In the genomic region with DNA sequence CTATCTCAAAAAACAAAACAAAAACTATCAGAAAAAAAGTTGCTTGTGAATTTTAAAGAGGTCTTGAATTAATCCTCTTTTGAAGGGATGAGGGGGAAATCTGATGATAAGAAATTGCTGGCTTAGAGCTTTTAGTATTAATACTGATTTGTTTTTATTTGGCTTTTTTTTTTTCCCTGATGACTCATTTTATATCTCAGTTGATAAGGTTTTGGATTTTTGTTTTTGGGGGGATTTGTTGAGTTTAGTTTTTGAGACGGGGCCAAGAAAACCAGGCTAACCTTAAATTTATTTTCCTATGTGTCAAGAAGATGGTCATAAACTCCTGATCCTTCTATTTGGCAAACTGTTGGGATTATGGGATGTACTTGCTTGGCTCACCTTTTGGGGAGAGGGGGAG, we compare ENCODE assay signal across 8 mouse cellular contexts. TPM values are rescaled to one million over a fixed set of nuclear protein-coding genes. Genes with fewer than 3 reads are reported as not detected.
DNase-seq lines count a peak whose midpoint lies in the region; ATAC-seq and TF ChIP-seq lines count a peak whose summit lies in the region.
"Had no signal": no experiment of that assay in that cellular context is flagged by ENCODE, and none has a peak within 500 bp of the region (broad histone marks: within the 10 kb centered on the region; RNA-seq: fewer than 3 reads in every experiment).

No protein-coding gene starts in this region.

- no peak for DNase-seq in layer of hippocampus, adult 2 months (ENCODE audit: low spot score in 2 of 2)
- DNase-seq in layer of hippocampus, adult 9-11 months: no peak
- no peak for DNase-seq in embryonic facial prominence, embryonic 14.5 days (ENCODE audit: low spot score)
- no peak for DNase-seq in intestine, embryonic 14.5 days (ENCODE audit: low spot score)
- no peak for DNase-seq in frontal cortex, postnatal 14 days (ENCODE audit: low spot score in 2 of 2)
- DNase-seq in thymus, postnatal 36 days: no peak
- DNase-seq: heart, adult 18-20 months had no signal

- H3K4me3 ChIP-seq in layer of hippocampus, adult 2 months: peak overlapping the region; percentile 90; the same call in 1 of the 2 replicates
- H3K4me3 ChIP-seq in embryonic facial prominence, embryonic 14.5 days (ENCODE audit: low read depth, low read length): peak overlapping the region; percentile 66
- no peak overlapping the region; the same call in 1 of the 2 replicates for H3K4me3 ChIP-seq in intestine, embryonic 14.5 days (ENCODE audit: low read depth, low read length)
- H3K4me3 ChIP-seq in midbrain, embryonic 16.5 days (ENCODE audit: low read depth, low read length): no peak overlapping the region

- peaks cover 22% of the 10 kb centered on the region for H3K36me3 ChIP-seq in embryonic facial prominence, embryonic 14.5 days (ENCODE audit: control insufficient read depth, insufficient read depth, low read length)
- H3K36me3 ChIP-seq in intestine, embryonic 14.5 days (ENCODE audit: control insufficient read depth, insufficient read depth, low read length): peaks cover 25% of the 10 kb centered on the region
- peaks cover 9% of the 10 kb centered on the region; the same call in 1 of the 2 replicates for H3K36me3 ChIP-seq in midbrain, embryonic 16.5 days (ENCODE audit: control insufficient read depth, insufficient read depth, low read length)

- no peak for TF ChIP-seq CTCF in layer of hippocampus, adult 2 months (conservative IDR thresholded peaks at IDR 0.05)

- no peak overlapping the region for H3K27ac ChIP-seq in layer of hippocampus, adult 2 months
- H3K27ac ChIP-seq in embryonic facial prominence, embryonic 14.5 days (replicated peaks; ENCODE audit: low read depth, low read length): no peak overlapping the region
- no peak overlapping the region for H3K27ac ChIP-seq in intestine, embryonic 14.5 days (ENCODE audit: low read depth)
- no peak overlapping the region for H3K27ac ChIP-seq in midbrain, embryonic 16.5 days (ENCODE audit: low read length)

- ATAC-seq in embryonic facial prominence, embryonic 14.5 days (ENCODE audit: low read depth): no peak
- no peak for ATAC-seq in intestine, embryonic 14.5 days (replicated peaks; ENCODE audit: low FRiP score, low TSS enrichment, low read depth)
- no peak for ATAC-seq in midbrain, embryonic 16.5 days

- H3K4me2 ChIP-seq in embryonic facial prominence, embryonic 14.5 days (ENCODE audit: low read depth, low read length): peak overlapping the region; percentile 58
- H3K4me2 ChIP-seq in intestine, embryonic 14.5 days (ENCODE audit: low read length): peak overlapping the region; percentile 74
- peak overlapping the region; percentile 57; the same call in 1 of the 2 replicates for H3K4me2 ChIP-seq in midbrain, embryonic 16.5 days (ENCODE audit: low read length)

- peak overlapping the region; percentile 97; the same call in 1 of the 2 replicates for H3K9ac ChIP-seq in embryonic facial prominence, embryonic 14.5 days (ENCODE audit: low read depth, low read length)
- H3K9ac ChIP-seq in intestine, embryonic 14.5 days (ENCODE audit: low read length): no peak overlapping the region
- no peak overlapping the region for H3K9ac ChIP-seq in midbrain, embryonic 16.5 days (ENCODE audit: low read depth, low read length)

- no peaks in the 10 kb centered on the region for H3K9me3 ChIP-seq in embryonic facial prominence, embryonic 14.5 days (ENCODE audit: control insufficient read depth, low read length)
- no peaks in the 10 kb centered on the region for H3K9me3 ChIP-seq in intestine, embryonic 14.5 days (ENCODE audit: control insufficient read depth, low read length)
- H3K9me3 ChIP-seq in midbrain, embryonic 16.5 days (replicated peaks; ENCODE audit: control insufficient read depth, low read length, poor library complexity, severe bottlenecking): no peaks in the 10 kb centered on the region

- H3K27me3 ChIP-seq in embryonic facial prominence, embryonic 14.5 days (replicated peaks; ENCODE audit: control insufficient read depth, insufficient read depth, low read length): no peaks in the 10 kb centered on the region
- H3K27me3 ChIP-seq in intestine, embryonic 14.5 days (replicated peaks; ENCODE audit: control insufficient read depth, insufficient read depth, low read length): no peaks in the 10 kb centered on the region
- H3K27me3 ChIP-seq in midbrain, embryonic 16.5 days (ENCODE audit: control insufficient read depth, insufficient read depth, low read depth, low read length): no peaks in the 10 kb centered on the region

- peaks cover 16% of the 10 kb centered on the region for H3K4me1 ChIP-seq in embryonic facial prominence, embryonic 14.5 days (ENCODE audit: control insufficient read depth, insufficient read depth, low read length)
- H3K4me1 ChIP-seq in intestine, embryonic 14.5 days (replicated peaks; ENCODE audit: control insufficient read depth, insufficient read depth, low read length): peaks cover 20% of the 10 kb centered on the region; the same call in 1 of the 2 replicates
- peaks cover 19% of the 10 kb centered on the region for H3K4me1 ChIP-seq in midbrain, embryonic 16.5 days (ENCODE audit: control insufficient read depth, insufficient read depth, low read length)

- WGBS in embryonic facial prominence, embryonic 14.5 days: 82% methylated on average over 1 of the region's 1 CpGs
- WGBS in intestine, embryonic 14.5 days: 80% methylated on average over 1 of the region's 1 CpGs
- WGBS in midbrain, embryonic 16.5 days: 97% methylated on average over 1 of the region's 1 CpGs

RNA-seq across cellular contexts. Expression of a gene that starts 2.1 kb away (rescaled TPM):
- 100 to 1,000 TPM; 456 to 474 TPM for total RNA-seq in layer of hippocampus, adult 2 months (2021)
- polyA plus RNA-seq in embryonic facial prominence, embryonic 14.5 days (2014; fragmentation: Nextera tagmentation; extraction: Ambion mirVana): 737 and 739 TPM in 2 replicates
- polyA plus RNA-seq in intestine, embryonic 14.5 days (2014; fragmentation: Nextera tagmentation; extraction: Ambion mirVana): 743 and 772 TPM in 2 replicates
- 1,072 and 1,120 TPM in 2 replicates for polyA plus RNA-seq in midbrain, embryonic 16.5 days (2015; fragmentation: Nextera tagmentation; extraction: Ambion mirVana)

RNA-seq across cellular contexts. Expression of a gene that starts 20.1 kb away (rescaled TPM):
- not detected for total RNA-seq in layer of hippocampus, adult 2 months (2021)
- not detected in 2 replicates for polyA plus RNA-seq in embryonic facial prominence, embryonic 14.5 days (2014; fragmentation: Nextera tagmentation; extraction: Ambion mirVana)
- polyA plus RNA-seq in intestine, embryonic 14.5 days (2014; fragmentation: Nextera tagmentation; extraction: Ambion mirVana): not detected in 2 replicates
- polyA plus RNA-seq in midbrain, embryonic 16.5 days (2015; fragmentation: Nextera tagmentation; extraction: Ambion mirVana): not detected in 2 replicates
- total RNA-seq: heart, adult 18-20 months had no signal

RNA-seq across cellular contexts. Expression of a gene that starts 48.9 kb away (rescaled TPM):
- 1 to 10 TPM; 2.9 TPM for total RNA-seq in layer of hippocampus, adult 2 months (2021)
- 17.8 and 27.7 TPM in 2 replicates for polyA plus RNA-seq in embryonic facial prominence, embryonic 14.5 days (2014; fragmentation: Nextera tagmentation; extraction: Ambion mirVana)
- polyA plus RNA-seq in intestine, embryonic 14.5 days (2014; fragmentation: Nextera tagmentation; extraction: Ambion mirVana): 7.8 and 9.5 TPM in 2 replicates
- polyA plus RNA-seq in midbrain, embryonic 16.5 days (2015; fragmentation: Nextera tagmentation; extraction: Ambion mirVana): 2.3 and 3.2 TPM in 2 replicates

Comparison
In these comparisons a context has a peak if more than half of its experiments do, and no peak if none do; other contexts are left out.
1. H3K4me3 ChIP-seq: peak in layer of hippocampus, adult 2 months (single experiment) and embryonic facial prominence, embryonic 14.5 days (single experiment); none in intestine, embryonic 14.5 days (single experiment) and midbrain, embryonic 16.5 days (single experiment).
2. Peak in every context shown above with its lines, with median percentiles within 50 percentile points of each other: H3K4me2 ChIP-seq.